Mouse (Mus musculus) stomach, postnatal 0 days (tissue): Measurements from ENCODE around the gene Hectd4. TPM values are rescaled to one million over a fixed set of nuclear protein-coding genes. Genes with fewer than 3 reads are reported as not detected.
"Not testable (repeated sequence)": the region's sequence is repeated elsewhere in the genome, so short reads cannot be mapped to it uniquely, and the experiment has no call there.

Experiments
- ATAC-seq: fragments of 200-750 bp; cut with Nextera tagmentation; 2 replicates; pipeline ENCODE4 v1.8.0; 2017; ENCODE audit not compliant: low FRiP score, low TSS enrichment
- DNase-seq: peaks from one replicate; pipeline ENCODE4 v3.0.0-alpha.2; 2016; ENCODE audit warnings: low spot score
- H3K27ac ChIP-seq: fragments of 300-500 bp; sonication (generic); replicated peaks from 2 replicates; pipeline ENCODE4 v1.5.1; 2014; ENCODE audit warnings: mild to moderate bottlenecking, control low read depth
- H3K27me3 ChIP-seq: fragments of 300-500 bp; sonication (generic); 2 replicates; pipeline ENCODE4 v1.6.1; 2014; ENCODE audit warnings: low read length; ENCODE audit not compliant: control insufficient read depth, insufficient read depth
- H3K36me3 ChIP-seq: fragments of 300-500 bp; sonication (generic); 2 replicates; pipeline ENCODE4 v1.6.1; 2014; ENCODE audit warnings: low read length, mixed read lengths; ENCODE audit not compliant: control insufficient read depth, insufficient read depth
- H3K4me1 ChIP-seq: fragments of 300-500 bp; sonication (generic); replicated peaks from 2 replicates; pipeline ENCODE4 v1.6.1; 2014; ENCODE audit warnings: antibody characterized with exemption; ENCODE audit not compliant: control insufficient read depth, insufficient read depth
- H3K4me2 ChIP-seq: fragments of 300-500 bp; sonication (generic); replicated peaks from 2 replicates; pipeline ENCODE4 v1.6.1; 2014; ENCODE audit warnings: low read depth, mild to moderate bottlenecking, control low read depth, moderate library complexity
- H3K4me3 ChIP-seq: fragments of 300-500 bp; sonication (generic); 2 replicates; pipeline ENCODE4 v1.5.1; 2014; ENCODE audit warnings: low read depth, low read length, control low read depth
- H3K9ac ChIP-seq: fragments of 300-500 bp; sonication (generic); 2 replicates; pipeline ENCODE4 v1.6.1; 2014; ENCODE audit warnings: mild to moderate bottlenecking, low read length, control low read depth, mixed read lengths
- H3K9me3 ChIP-seq: fragments of 300-500 bp; sonication (generic); 2 replicates; pipeline ENCODE4 v1.6.1; 2016; ENCODE audit warnings: low read length; ENCODE audit not compliant: control insufficient read depth
- CTCF ChIP-seq: IDR thresholded peaks from 2 replicates; pipeline ENCODE4 v1.5.1; 2016; ENCODE audit warnings: antibody characterized with exemption, low read depth, mild to moderate bottlenecking, moderate library complexity
- EP300 ChIP-seq: optimal IDR thresholded peaks from 2 replicates; pipeline ENCODE3; 2016; ENCODE audit warnings: antibody characterized with exemption
- WGBS: fragments of 180-500 bp; shearing (Covaris S2); extraction: QIAGEN DNeasy Blood & Tissue Kit; methylation state at CpG from one replicate; pipeline ENCODE4 v1.1.7; 2014; 5-methylcytosine and 5-hydroxymethylcytosine counted together
- polyA plus RNA-seq: library from polyadenylated mRNA; unstranded; fragments of >200 nt; fragmentation: Nextera tagmentation; extraction: Ambion mirVana; gene quantifications from 2 replicates; pipeline ENCODE4 v1.2.1, GENCODE M21; 2015

Gene Hectd4
- polyA plus RNA-seq, 1 experiment from 2014 or later: 1.7 TPM

GRCm38 (mm10) chr5:121311576-121311975, 91.6 kb downstream of the Hectd4 start:
- TF ChIP-seq CTCF: no peak
- TF ChIP-seq EP300: no peak
- no peak overlapping the region for H3K9ac ChIP-seq
- no peak overlapping the region for H3K27ac ChIP-seq
- H3K9me3 ChIP-seq: no peaks in the 10 kb centered on the region
- ATAC-seq: no peak
- H3K4me3 ChIP-seq: no peak overlapping the region
- no peaks in the 10 kb centered on the region for H3K4me1 ChIP-seq
- WGBS: 93% methylated on average over 8 of the region's 8 CpGs
- no peak overlapping the region for H3K4me2 ChIP-seq
- DNase-seq: no peak
- H3K27me3 ChIP-seq: no peaks in the 10 kb centered on the region
- peaks cover 42% of the 10 kb centered on the region for H3K36me3 ChIP-seq

- no peak for DNase-seq
- no peak for TF ChIP-seq EP300
- TF ChIP-seq CTCF: no peak
Measured at GRCm38 (mm10) chr5:121313764-121314474, 93.9 kb downstream of the Hectd4 start.

GRCm38 (mm10) chr5:121326079-121326805, 106.2 kb downstream of the Hectd4 start:
- Histone ChIP-seq H3K4me1 (no peaks in the 10 kb centered on the region), H3K27me3 (no peaks in the 10 kb centered on the region), H3K9me3 (no peaks in the 10 kb centered on the region), H3K27ac (no peak overlapping the region), H3K4me2 (no peak overlapping the region), H3K4me3 (no peak overlapping the region), H3K36me3 (peaks cover 31% of the 10 kb centered on the region), H3K9ac (no peak overlapping the region)
- WGBS: 92% methylated on average over 14 of the region's 14 CpGs
- TF ChIP-seq CTCF (no peak), EP300 (no peak)
- no peak for DNase-seq
- no peak for ATAC-seq

More at GRCm38 (mm10) chr5:121313764-121314474, 93.9 kb downstream of the Hectd4 start:
- Histone ChIP-seq H3K27me3 (no peaks in the 10 kb centered on the region), H3K27ac (no peak overlapping the region), H3K9me3 (no peaks in the 10 kb centered on the region), H3K4me1 (no peaks in the 10 kb centered on the region), H3K4me2 (no peak overlapping the region), H3K36me3 (peaks cover 44% of the 10 kb centered on the region), H3K4me3 (no peak overlapping the region), H3K9ac (no peak overlapping the region)
- no peak for ATAC-seq
- WGBS: 84% methylated on average over 10 of the region's 10 CpGs

GRCm38 (mm10) chr5:121329333-121330058, 109.5 kb downstream of the Hectd4 start:
- Histone ChIP-seq H3K27me3 (no peaks in the 10 kb centered on the region), H3K36me3 (peaks cover 36% of the 10 kb centered on the region), H3K4me1 (no peaks in the 10 kb centered on the region), H3K9ac (no peak overlapping the region), H3K4me2 (peak overlapping the region; percentile 32; the same call in 1 of the 2 replicates), H3K9me3 (no peaks in the 10 kb centered on the region), H3K4me3 (peak overlapping the region; percentile 13; the same call in 1 of the 2 replicates), H3K27ac (peak overlapping the region; percentile 49)
- WGBS: 67% methylated on average over 11 of the region's 11 CpGs
- no peak for ATAC-seq
- DNase-seq: no peak
- no peak for TF ChIP-seq EP300
- TF ChIP-seq CTCF: no peak

- not testable (repeated sequence) for H3K4me2 ChIP-seq, H3K9me3 ChIP-seq, H3K4me1 ChIP-seq, H3K27me3 ChIP-seq, H3K9ac ChIP-seq, DNase-seq, H3K4me3 ChIP-seq
- peak; percentile 45; the same call in 1 of the 2 replicates for ATAC-seq
- 62% methylated on average over 7 of the region's 19 CpGs for WGBS
- Histone ChIP-seq H3K36me3 (peaks cover 32% of the 10 kb centered on the region), H3K27ac (peak overlapping the region; percentile 56; the same call in 1 of the 2 replicates)
Measured at GRCm38 (mm10) chr5:121330154-121330816, 110.3 kb downstream of the Hectd4 start.
